Mouse (Mus musculus) telencephalon, adult 2 months (tissue): Measurements from ENCODE around the gene Slc35g2.

ENCODE experiments used
- DNase-seq: peaks from one replicate; pipeline ENCODE4 v3.0.0-alpha.2; 2011; ENCODE audit warnings: low read depth, low spot score

The Slc35g2 gene

GRCm38 (mm10) chr9:100560251-100560890 lies 10.5 kb downstream of the Slc35g2 start:
- DNase-seq, result peak; percentile 85

- no peak for DNase-seq
These were observed 11.9 kb downstream of the Slc35g2 start for GRCm38 (mm10) chr9:100558991-100559390.

GRCm38 (mm10) chr9:100558023-100558573 lies 12.8 kb downstream of the Slc35g2 start:
- DNase-seq, result no peak

GRCm38 (mm10) chr9:100555686-100556085 lies 15.2 kb downstream of the Slc35g2 start:
- no peak for DNase-seq

- no peak for DNase-seq
These were observed 22.6 kb downstream of the Slc35g2 start for GRCm38 (mm10) chr9:100548313-100548712.

- no peak for DNase-seq
These were observed 24.3 kb downstream of the Slc35g2 start for GRCm38 (mm10) chr9:100546594-100546910.

- DNase-seq, result peak; percentile 95
These were observed 24.9 kb downstream of the Slc35g2 start, which contains the start of gene Nck1 for GRCm38 (mm10) chr9:100545715-100546593. Gene Nck1 (minus strand): TSS chr9:100546134.

- DNase-seq, result no peak
These were observed 25.8 kb downstream of the Slc35g2 start for GRCm38 (mm10) chr9:100544948-100545714.

- DNase-seq, result peak; percentile 52
These were observed 35.1 kb downstream of the Slc35g2 start for GRCm38 (mm10) chr9:100535618-100536262.

GRCm38 (mm10) chr9:100534686-100535085 lies 36.2 kb downstream of the Slc35g2 start:
- no peak for DNase-seq

- no peak for DNase-seq
These were observed 37.9 kb downstream of the Slc35g2 start for GRCm38 (mm10) chr9:100532847-100533505.

- no peak for DNase-seq
These were observed 39.6 kb downstream of the Slc35g2 start for GRCm38 (mm10) chr9:100531296-100531695.

- DNase-seq, result no peak
These were observed 45.7 kb downstream of the Slc35g2 start for GRCm38 (mm10) chr9:100525225-100525624.

GRCm38 (mm10) chr9:100522029-100522428 lies 48.9 kb downstream of the Slc35g2 start:
- DNase-seq, result no peak

GRCm38 (mm10) chr9:100520586-100520985 lies 50.3 kb downstream of the Slc35g2 start:
- peak; percentile 29 for DNase-seq

- DNase-seq, result no peak
These were observed 50.9 kb downstream of the Slc35g2 start for GRCm38 (mm10) chr9:100520012-100520411.

- DNase-seq, result no peak
These were observed 63.3 kb downstream of the Slc35g2 start for GRCm38 (mm10) chr9:100507581-100507980.

GRCm38 (mm10) chr9:100506652-100507051 lies 64.2 kb downstream of the Slc35g2 start:
- no peak for DNase-seq

- DNase-seq, result no peak
These were observed 65.4 kb downstream of the Slc35g2 start for GRCm38 (mm10) chr9:100505498-100505897.
